Mouse (Mus musculus): Measurements from ENCODE around the gene Slc12a5. TPM values are rescaled to one million over a fixed set of nuclear protein-coding genes. Genes with fewer than 3 reads are reported as not detected.

Gene Slc12a5
- polyA plus RNA-seq, 1 experiment from 2014 or later = 16.1 TPM

- Histone ChIP-seq H3K4me2 (replicated peaks) (no peak overlapping the region), H3K27me3 (peaks cover 1% of the 10 kb centered on the region), H3K4me1 (0 out of 2 replicates have a peak, but pooled peaks cover 5% of the 10 kb centered on the region), H3K27ac (no peak overlapping the region), H3K4me3 (no peak overlapping the region), H3K9me3 (replicated peaks) (0 out of 2 replicates have a peak, but pooled peaks cover 4% of the 10 kb centered on the region), H3K36me3 (no peaks in the 10 kb centered on the region), H3K9ac (no peak overlapping the region)
- WGBS = 48% methylated on average over 5 of the region's 5 CpGs
- ATAC-seq (ENCODE audit: low FRiP score) = no peak
These were observed 88.4 kb downstream of the Slc12a5 start for GRCm38 (mm10) chr2:165049044-165049443.

Other genes starting within 250 kb of the Slc12a5 start
- gene Spint5, start 245.5 kb upstream of the Slc12a5 start, polyA plus RNA-seq (2016; fragmentation: Nextera tagmentation; extraction: Ambion mirVana) = not detected in 2 replicates
- gene Wfdc3, start 214.9 kb upstream of the Slc12a5 start, polyA plus RNA-seq (2016; fragmentation: Nextera tagmentation; extraction: Ambion mirVana) = 1.0 and 1.2 TPM in 2 replicates
- 85.3 and 89.7 TPM in 2 replicates for gene Dnttip1, start 214.8 kb upstream of the Slc12a5 start, polyA plus RNA-seq (2016; fragmentation: Nextera tagmentation; extraction: Ambion mirVana)
- gene Ube2c, start 190.9 kb upstream of the Slc12a5 start, polyA plus RNA-seq (2016; fragmentation: Nextera tagmentation; extraction: Ambion mirVana) = 296 and 341 TPM in 2 replicates
- 4.9 and 31.3 TPM in 2 replicates for gene Tnnc2, start 180.8 kb upstream of the Slc12a5 start, polyA plus RNA-seq (2016; fragmentation: Nextera tagmentation; extraction: Ambion mirVana)
- gene Snx21, start 175.0 kb upstream of the Slc12a5 start, polyA plus RNA-seq (2016; fragmentation: Nextera tagmentation; extraction: Ambion mirVana) = 15.0 and 15.7 TPM in 2 replicates
- gene Acot8, start 155.9 kb upstream of the Slc12a5 start, polyA plus RNA-seq (2016; fragmentation: Nextera tagmentation; extraction: Ambion mirVana) = 15.3 and 17.0 TPM in 2 replicates
- gene Zswim3, start 155.7 kb upstream of the Slc12a5 start, polyA plus RNA-seq (2016; fragmentation: Nextera tagmentation; extraction: Ambion mirVana) = 11.9 and 12.2 TPM in 2 replicates
- 21.4 and 22.3 TPM in 2 replicates for gene Zswim1, start 138.1 kb upstream of the Slc12a5 start, polyA plus RNA-seq (2016; fragmentation: Nextera tagmentation; extraction: Ambion mirVana)
- gene Spata25, start 132.3 kb upstream of the Slc12a5 start, polyA plus RNA-seq (2016; fragmentation: Nextera tagmentation; extraction: Ambion mirVana) = not detected in 2 replicates
- gene Ctsa, start 127.9 kb upstream of the Slc12a5 start, polyA plus RNA-seq (2016; fragmentation: Nextera tagmentation; extraction: Ambion mirVana) = 108 and 112 TPM in 2 replicates
- 5.5 and 6.1 TPM in 2 replicates for gene Neurl2, start 127.3 kb upstream of the Slc12a5 start, polyA plus RNA-seq (2016; fragmentation: Nextera tagmentation; extraction: Ambion mirVana)
- gene Pltp, start 103.1 kb upstream of the Slc12a5 start, polyA plus RNA-seq (2016; fragmentation: Nextera tagmentation; extraction: Ambion mirVana) = 77.3 and 78.5 TPM in 2 replicates
- gene Pcif1, start 81.5 kb upstream of the Slc12a5 start, polyA plus RNA-seq (2016; fragmentation: Nextera tagmentation; extraction: Ambion mirVana) = 85.2 and 87.6 TPM in 2 replicates
- gene Zfp335, start 49.0 kb upstream of the Slc12a5 start, polyA plus RNA-seq (2016; fragmentation: Nextera tagmentation; extraction: Ambion mirVana) = 17.3 and 18.2 TPM in 2 replicates
- 5.7 and 7.2 TPM in 2 replicates for gene Mmp9, start 20.0 kb upstream of the Slc12a5 start, polyA plus RNA-seq (2016; fragmentation: Nextera tagmentation; extraction: Ambion mirVana)
- gene Ncoa5, start 74.1 kb downstream of the Slc12a5 start, polyA plus RNA-seq (2016; fragmentation: Nextera tagmentation; extraction: Ambion mirVana) = 126 and 129 TPM in 2 replicates
- 5.4 and 6.8 TPM in 2 replicates for gene Cd40, start 94.8 kb downstream of the Slc12a5 start, polyA plus RNA-seq (2016; fragmentation: Nextera tagmentation; extraction: Ambion mirVana)
- not detected in 2 replicates for gene 1700025C18Rik, start 129.9 kb downstream of the Slc12a5 start, polyA plus RNA-seq (2016; fragmentation: Nextera tagmentation; extraction: Ambion mirVana)

All from hindbrain, embryonic 12.5 days (tissue).